Mouse (Mus musculus) CD4-positive, CD25-positive, alpha-beta regulatory T cell, adult 9 weeks (primary cell): Measurements from ENCODE around the gene Tmem158. TPM values are rescaled to one million over a fixed set of nuclear protein-coding genes. Genes with fewer than 3 reads are reported as not detected.

Experiments
- polyA plus RNA-seq: library from polyadenylated mRNA; unstranded; fragments of 100-300 nt; shearing (Covaris generic); gene quantifications from one replicate; pipeline ENCODE4 v1.2.1, GENCODE M21; 2017

Gene Tmem158
- polyA plus RNA-seq = 0.53 TPM

DNA sequence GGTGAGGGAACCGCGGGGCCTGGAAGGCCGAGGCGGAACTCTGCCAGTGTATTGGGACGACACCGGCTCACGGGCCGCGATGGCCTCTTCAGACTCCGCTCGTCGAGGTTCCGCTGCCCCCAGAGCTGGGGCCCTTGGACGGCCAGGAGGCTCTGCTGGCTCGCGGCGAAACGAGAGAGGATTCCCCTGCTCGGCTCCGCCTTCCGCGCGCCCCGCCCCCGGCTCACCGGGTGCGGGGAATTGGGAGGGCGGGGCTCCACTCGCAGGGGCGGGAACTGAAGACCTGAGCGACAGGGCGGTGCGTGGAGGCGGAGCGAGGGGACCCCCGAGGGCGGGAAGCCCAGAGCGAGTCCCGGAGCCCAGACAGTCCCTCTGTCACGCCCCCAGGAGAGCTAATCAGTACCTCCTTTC is at the start of gene Tmem158:
Tmem158 (minus strand) TSS at position 154 of the 411 bp plus-strand sequence.

GRCm38 (mm10) chr9:123215621-123216440 is 44.7 kb downstream of the Tmem158 start, which contains the start of gene Cdcp1:
Gene Cdcp1 (minus strand): TSS chr9:123216038.

Other genes starting within 250 kb of the Tmem158 start
- gene Tmem42, start 239.4 kb downstream of the Tmem158 start, polyA plus RNA-seq = 13.7 TPM
- gene Tgm4, start 226.0 kb downstream of the Tmem158 start, polyA plus RNA-seq = 0.93 TPM
- 10.9 TPM for gene Zdhhc3, start 147.6 kb downstream of the Tmem158 start, polyA plus RNA-seq
- 119 TPM for gene Exosc7, start 147.5 kb downstream of the Tmem158 start, polyA plus RNA-seq
- gene Clec3b, start 109.8 kb downstream of the Tmem158 start, polyA plus RNA-seq = not detected
- 3.7 TPM for gene Cdcp1, start 44.7 kb downstream of the Tmem158 start, polyA plus RNA-seq
- 703 TPM for gene Lars2, start 106.2 kb upstream of the Tmem158 start, polyA plus RNA-seq
- gene Limd1, start 217.9 kb upstream of the Tmem158 start, polyA plus RNA-seq = 29.5 TPM